Mouse (Mus musculus): Measurements from ENCODE around the gene Micall1.
A peak's percentile ranks its signal among the peaks of the same experiment; 100 is the strongest.

Gene Micall1

GRCm38 (mm10) chr15:79108421-79109320 is at the start of gene Micall1:
Micall1 (plus strand) TSS chr15:79108898.
- peak; percentile 81 for DNase-seq

GRCm38 (mm10) chr15:79060887-79061565 is 47.7 kb upstream of the Micall1 start:
- no peak for DNase-seq

- DNase-seq, result peak; percentile 98
These were observed 46.1 kb upstream of the Micall1 start, which contains the start of gene Ankrd54 for GRCm38 (mm10) chr15:79062376-79063159. Ankrd54 (minus strand) TSS chr15:79062893.

DNA sequence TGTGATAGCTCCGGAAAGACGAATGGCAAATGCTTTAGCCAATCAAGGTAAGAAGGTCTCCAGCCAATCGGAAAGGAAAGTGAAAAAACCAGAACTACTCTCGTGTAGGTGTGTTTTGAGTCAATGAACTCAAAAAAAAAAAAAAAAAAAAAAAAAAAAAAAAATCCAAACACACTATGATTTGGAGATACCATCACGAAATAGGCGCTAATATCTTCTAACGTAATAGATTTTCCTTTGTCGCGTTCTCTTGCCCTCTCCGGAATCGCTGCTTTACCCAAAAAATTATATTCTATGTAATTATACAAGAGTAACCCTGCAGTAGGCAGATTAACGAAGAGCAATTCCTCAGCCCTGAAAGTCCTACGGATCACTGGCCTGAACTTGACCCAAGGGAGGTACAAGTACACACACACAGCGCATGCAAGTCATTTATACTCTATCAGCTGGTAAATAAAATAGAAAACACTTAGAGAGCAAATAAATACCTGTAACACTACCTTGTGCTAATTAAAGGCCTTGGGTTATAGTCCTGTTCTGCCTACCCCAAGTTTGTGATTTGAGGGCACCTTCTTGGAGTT is 45.4 kb upstream of the Micall1 start:
- DNase-seq, result no peak

- no peak for DNase-seq
These were observed 43.5 kb upstream of the Micall1 start for GRCm38 (mm10) chr15:79065086-79065770.

DNA sequence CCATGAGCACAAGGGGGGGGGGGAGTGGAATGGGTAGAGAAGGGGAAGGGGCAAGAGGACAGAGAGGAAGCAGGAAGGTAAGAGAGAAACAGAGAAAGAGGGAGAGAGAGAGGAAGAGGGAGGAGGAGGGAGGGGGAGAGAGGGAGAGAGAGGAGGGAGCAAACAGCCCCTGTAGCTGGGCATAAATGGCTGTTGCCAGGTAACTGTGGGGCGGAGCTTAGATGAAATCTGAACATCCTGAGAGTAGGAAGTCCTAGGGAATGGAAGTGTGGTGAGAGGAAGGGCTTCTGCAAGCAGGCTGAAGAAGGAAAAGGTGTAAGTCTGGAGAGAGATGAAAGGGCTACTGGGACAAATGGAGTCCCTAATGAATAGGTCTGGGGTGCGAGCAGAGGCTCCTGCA is 42.4 kb upstream of the Micall1 start:
- DNase-seq, result peak; percentile 48

DNA sequence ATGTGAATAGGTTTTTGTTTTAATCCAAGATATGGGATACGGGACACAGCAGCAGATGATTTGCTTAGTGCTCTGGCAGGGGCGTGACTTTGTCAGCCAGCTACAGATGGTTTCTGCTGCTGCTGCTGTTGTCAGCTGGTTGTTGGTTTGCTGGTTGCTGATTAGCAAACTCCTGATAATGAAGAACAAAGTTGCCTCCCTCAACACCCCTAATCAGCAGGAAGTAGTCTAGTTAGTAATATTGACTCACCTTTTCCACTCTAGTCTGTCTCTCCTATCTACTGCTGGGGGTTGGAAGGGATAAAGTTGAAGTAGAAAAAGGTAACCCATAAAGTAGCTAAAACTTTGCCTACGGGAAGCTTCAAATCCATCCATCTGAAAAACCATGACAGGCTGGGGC is 41.1 kb upstream of the Micall1 start:
- DNase-seq, result no peak

- DNase-seq, result no peak
These were observed 40.3 kb upstream of the Micall1 start for GRCm38 (mm10) chr15:79068416-79068815.

- peak; percentile 53 for DNase-seq
These were observed 37.3 kb upstream of the Micall1 start for GRCm38 (mm10) chr15:79071117-79072039.

DNA sequence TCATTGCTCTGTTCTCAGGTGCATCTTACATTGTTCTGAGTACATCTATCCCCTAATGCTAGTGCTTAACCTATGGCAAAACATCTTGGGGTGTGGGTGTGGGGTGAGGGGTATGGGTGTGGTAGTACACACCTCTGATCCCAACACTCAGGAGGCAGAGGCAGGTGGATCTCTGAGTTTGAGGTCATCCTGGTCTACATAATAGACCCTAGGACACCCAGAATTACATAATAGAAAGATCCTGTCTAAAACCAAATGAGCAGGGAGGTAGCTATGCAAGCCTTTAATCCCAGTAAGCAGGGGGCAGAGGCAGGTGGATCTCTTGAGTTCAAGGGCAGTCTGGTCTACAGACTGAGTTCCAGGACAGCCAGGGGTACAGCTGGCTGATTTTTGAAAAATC is 34.9 kb upstream of the Micall1 start:
- no peak for DNase-seq

DNA sequence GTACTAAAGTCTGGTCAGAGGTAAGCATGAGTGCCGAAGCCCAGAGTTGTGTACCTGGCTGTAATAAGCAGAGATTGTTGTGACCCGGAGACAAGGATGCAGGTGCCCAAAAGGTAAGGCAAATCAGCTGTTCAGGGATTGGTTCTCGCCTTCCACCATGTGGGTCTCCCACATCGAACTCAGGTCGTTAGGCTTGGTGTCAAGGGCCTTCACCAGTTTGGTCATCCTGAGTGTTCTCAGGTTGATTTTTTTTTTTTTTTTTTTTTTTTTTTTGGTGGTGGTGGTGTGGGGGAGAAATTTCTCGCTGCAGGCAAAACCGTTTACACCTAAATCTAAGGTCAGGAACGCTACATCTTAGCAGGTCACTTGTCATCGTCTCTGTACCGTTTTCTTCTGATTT is 34.3 kb upstream of the Micall1 start:
- DNase-seq, result no peak

- DNase-seq, result peak; percentile 94
These were observed 33.7 kb upstream of the Micall1 start, which contains the start of gene Eif3l for GRCm38 (mm10) chr15:79074913-79075532. Eif3l (plus strand) TSS chr15:79075179.

GRCm38 (mm10) chr15:79075658-79076365 is 32.9 kb upstream of the Micall1 start:
- DNase-seq, result no peak

DNA sequence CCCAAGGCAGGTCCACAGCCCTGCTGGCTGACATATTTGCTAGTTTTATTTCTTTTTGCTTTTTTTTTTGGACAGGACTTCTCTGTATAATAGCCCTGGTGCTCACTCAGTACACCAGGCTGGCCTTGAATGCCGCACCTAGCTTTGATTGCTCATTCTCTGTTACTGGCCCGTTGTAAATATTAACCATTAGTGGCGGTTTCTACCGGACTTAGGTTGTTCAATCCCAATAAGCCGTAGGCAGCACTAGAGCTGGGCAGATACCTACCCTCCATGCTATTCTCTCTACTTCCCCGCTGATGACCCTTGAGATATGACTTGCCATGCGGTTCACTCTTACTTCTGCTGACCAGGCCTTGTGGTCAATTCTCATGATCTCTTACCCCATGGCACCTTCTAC is 29.1 kb upstream of the Micall1 start:
- no peak for DNase-seq

- DNase-seq, result no peak
These were observed 16.4 kb upstream of the Micall1 start for GRCm38 (mm10) chr15:79092284-79092683.

DNA sequence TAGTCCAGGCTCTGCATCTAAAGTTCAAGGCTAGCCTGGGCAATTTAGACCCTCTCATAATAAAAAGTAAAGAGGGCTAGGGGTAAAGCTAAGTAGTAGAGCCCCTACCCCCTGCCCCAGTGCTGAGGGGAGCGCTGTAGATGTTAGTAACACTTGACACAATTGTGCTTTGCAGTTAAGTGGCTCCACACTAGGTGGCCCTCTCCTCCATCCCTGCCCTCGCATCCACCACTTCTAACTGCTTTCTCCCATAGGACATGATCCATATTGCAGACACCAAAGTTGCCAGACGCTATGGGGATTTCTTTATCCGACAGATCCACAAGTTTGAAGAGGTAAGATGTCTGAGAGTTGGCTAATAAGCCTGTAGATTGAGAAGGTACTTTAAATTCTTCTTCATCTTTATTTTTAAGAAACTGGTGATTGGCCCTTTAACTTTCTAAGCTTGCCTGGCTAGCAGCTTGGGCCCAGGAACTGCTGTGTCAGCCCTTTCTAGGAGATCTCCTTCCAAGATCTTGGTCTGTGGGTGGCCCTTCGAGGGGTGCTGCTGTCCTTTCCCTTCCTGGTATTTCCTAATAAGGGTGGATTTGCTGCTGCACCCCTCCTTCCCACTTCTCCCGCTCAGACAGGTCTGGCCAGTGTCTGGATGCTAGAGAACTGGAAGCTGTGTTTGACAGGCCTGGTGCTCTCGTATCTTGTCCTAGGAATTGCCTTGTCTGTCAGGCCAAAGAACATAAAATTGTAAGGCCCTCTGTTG is 15.4 kb upstream of the Micall1 start:
- no peak for DNase-seq

- no peak for DNase-seq
These were observed 13.2 kb upstream of the Micall1 start for GRCm38 (mm10) chr15:79095483-79095882.

DNA sequence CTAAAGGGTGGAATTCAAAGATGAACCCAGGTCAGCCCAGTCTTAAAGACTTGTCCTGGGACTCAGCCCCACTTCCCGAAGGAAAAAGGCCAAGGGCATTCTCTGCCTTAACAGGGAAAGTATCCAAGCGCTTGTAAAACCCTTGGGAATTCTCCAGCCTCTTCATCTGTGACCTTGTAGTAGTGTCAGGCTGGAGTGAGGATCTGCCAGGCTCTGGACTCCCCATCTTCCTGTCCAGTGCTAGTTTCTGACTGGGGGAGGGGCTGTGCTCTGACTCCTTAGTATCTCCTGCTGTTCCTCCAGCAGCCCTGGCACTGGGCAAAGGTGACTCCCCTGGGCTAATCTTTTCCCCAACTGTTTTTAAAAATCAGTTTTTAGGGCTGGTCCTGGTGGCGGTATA is 12.1 kb upstream of the Micall1 start:
- no peak for DNase-seq

DNA sequence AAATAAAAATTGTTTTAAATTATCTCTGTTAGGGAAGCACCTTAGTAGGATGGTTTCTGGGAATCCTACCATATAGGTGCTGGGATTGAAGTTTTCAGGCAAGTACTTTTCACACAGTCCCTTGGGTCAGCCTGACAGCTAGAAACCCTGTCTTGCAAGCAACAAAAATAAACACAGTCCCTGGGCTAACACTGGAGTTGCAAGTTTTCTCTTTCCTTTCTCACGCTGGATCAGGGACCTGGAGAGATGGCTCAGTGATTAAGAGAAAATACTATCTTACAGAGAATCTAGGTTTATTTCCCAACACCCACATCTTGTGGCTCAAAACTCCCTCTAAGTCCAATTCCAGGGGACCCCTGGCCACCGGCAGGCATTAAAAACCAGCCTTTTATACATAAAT is 11.6 kb upstream of the Micall1 start:
- no peak for DNase-seq

Measured in embryo, embryonic 11 days (tissue).